Mouse (Mus musculus) liver, adult (tissue): ENCODE results near the gene Slc2a1.

Experiments used
- GATA4 ChIP-seq: IDR thresholded peaks from 2 replicates; pipeline ENCODE4 v1.6.1; 2014; ENCODE audit warnings: mild to moderate bottlenecking, low read length; ENCODE audit not compliant: insufficient replicate concordance

Gene Slc2a1

GRCm38 (mm10) chr4:119108495-119109408 lies at the start of gene Slc2a1:
TSS of gene Slc2a1 (plus strand) at chr4:119108711.
- TF ChIP-seq GATA4 = no peak

GRCm38 (mm10) chr4:119066791-119067190 lies 41.7 kb upstream of the Slc2a1 start:
- no peak for TF ChIP-seq GATA4

GRCm38 (mm10) chr4:119067204-119067603 lies 41.3 kb upstream of the Slc2a1 start:
- TF ChIP-seq GATA4 = no peak

- no peak for TF ChIP-seq GATA4
Observed at GRCm38 (mm10) chr4:119068918-119069317, 39.6 kb upstream of the Slc2a1 start.

- no peak for TF ChIP-seq GATA4
Observed at GRCm38 (mm10) chr4:119070181-119070580, 38.3 kb upstream of the Slc2a1 start.

- TF ChIP-seq GATA4 = no peak
Observed at GRCm38 (mm10) chr4:119070959-119071647, 37.4 kb upstream of the Slc2a1 start.

GRCm38 (mm10) chr4:119071648-119072362 lies 36.7 kb upstream of the Slc2a1 start:
- TF ChIP-seq GATA4 = no peak

- no peak for TF ChIP-seq GATA4
Observed at GRCm38 (mm10) chr4:119072363-119072940, 36.1 kb upstream of the Slc2a1 start.

- no peak for TF ChIP-seq GATA4
Observed at GRCm38 (mm10) chr4:119072941-119073451, 35.5 kb upstream of the Slc2a1 start.

- TF ChIP-seq GATA4 = no peak
Observed at GRCm38 (mm10) chr4:119073626-119074025, 34.9 kb upstream of the Slc2a1 start.

- no peak for TF ChIP-seq GATA4
Observed at GRCm38 (mm10) chr4:119074596-119074995, 33.9 kb upstream of the Slc2a1 start.

- no peak for TF ChIP-seq GATA4
Observed at GRCm38 (mm10) chr4:119075273-119075672, 33.2 kb upstream of the Slc2a1 start.

GRCm38 (mm10) chr4:119076336-119076735 lies 32.2 kb upstream of the Slc2a1 start:
- TF ChIP-seq GATA4 = no peak

GRCm38 (mm10) chr4:119077084-119077682 lies 31.3 kb upstream of the Slc2a1 start:
- TF ChIP-seq GATA4 = no peak
